Mouse (Mus musculus): ENCODE measurements at regions not wholly inside any gene's neighbourhood (a gene's known extent, or its start where the extent isn't known, plus 50 kb on each side); places are given as distances from the start of the nearest gene placed in this dataset.

GRCm38 (mm10) chr2:106083801-106084800 is 80.8 kb upstream of the Dnajc24 start:
- DNase-seq (ENCODE audit: low spot score): no peak

- no peak for DNase-seq (ENCODE audit: low spot score)
Measured at GRCm38 (mm10) chr2:106083001-106083400, 79.7 kb upstream of the Dnajc24 start.

- DNase-seq (ENCODE audit: low spot score): peak; percentile 79
Measured at GRCm38 (mm10) chr2:106081951-106082350, 78.6 kb upstream of the Dnajc24 start.

- no peak for DNase-seq (ENCODE audit: low spot score)
Measured at GRCm38 (mm10) chr2:106080626-106081025, 77.3 kb upstream of the Dnajc24 start.

- no peak for DNase-seq (ENCODE audit: low spot score)
Measured at GRCm38 (mm10) chr2:106078591-106078990, 75.2 kb upstream of the Dnajc24 start.

- DNase-seq (ENCODE audit: low spot score): no peak
Measured at GRCm38 (mm10) chr2:106074441-106074840, 71.1 kb upstream of the Dnajc24 start.

GRCm38 (mm10) chr2:106064316-106064715 is 61.0 kb upstream of the Dnajc24 start:
- DNase-seq (ENCODE audit: low spot score): no peak
